ENCODE assay signal across 20 mouse cellular contexts in the genomic region with DNA sequence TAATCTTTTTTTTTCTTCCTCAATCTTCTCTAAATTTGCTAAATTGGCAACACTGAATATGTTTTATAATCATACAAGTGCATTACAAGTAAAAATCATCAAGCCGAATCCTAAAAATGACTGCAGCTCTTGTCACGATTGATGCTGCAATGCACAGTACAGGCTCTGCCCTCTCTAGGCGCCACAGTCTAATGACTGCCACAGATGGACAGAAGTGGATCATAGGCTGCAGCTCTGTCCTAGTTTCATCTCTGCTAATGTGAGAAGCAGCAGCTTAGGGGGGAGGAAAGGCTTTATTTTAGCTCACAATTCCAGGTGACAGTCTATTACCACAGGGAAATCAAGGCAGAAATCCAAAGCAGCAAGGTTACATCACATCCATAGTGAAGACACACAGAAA.
DNase-seq lines count a peak whose midpoint lies in the region; ATAC-seq and TF ChIP-seq lines count a peak whose summit lies in the region.
"Had no signal": no experiment of that assay in that cellular context is flagged by ENCODE, and none has a peak within 500 bp of the region (broad histone marks: within the 10 kb centered on the region; RNA-seq: fewer than 3 reads in every experiment).

No protein-coding gene starts in this region.

- no peak overlapping the region for H3K4me3 ChIP-seq in limb, embryonic 14.5 days (replicated peaks; ENCODE audit: low read length)
- H3K4me3 ChIP-seq in limb, embryonic 10.5 days: no peak overlapping the region
- no peak overlapping the region for H3K4me3 ChIP-seq in cortical plate, adult 2 months (ENCODE audit: insufficient read depth, low read length)
- no peak overlapping the region for H3K4me3 ChIP-seq in hindbrain, embryonic 13.5 days
- H3K4me3 ChIP-seq: erythroblast, embryonic 14.5 days; heart, embryonic 13.5 days; hindbrain, embryonic 15.5 days; intestine, embryonic 15.5 days; limb, embryonic 15.5 days; midbrain, embryonic 12.5 days; neural tube, embryonic 13.5 days had no signal

- H3K9ac ChIP-seq in limb, embryonic 14.5 days (ENCODE audit: low read depth, low read length, severe bottlenecking): no peak overlapping the region
- H3K9ac ChIP-seq in hindbrain, embryonic 13.5 days: no peak overlapping the region
- H3K9ac ChIP-seq: heart, embryonic 13.5 days; hindbrain, embryonic 15.5 days; intestine, embryonic 15.5 days; limb, embryonic 15.5 days; midbrain, embryonic 12.5 days; neural tube, embryonic 13.5 days had no signal

- H3K27ac ChIP-seq in limb, embryonic 14.5 days (replicated peaks; ENCODE audit: low read depth, low read length): no peak overlapping the region
- no peak overlapping the region for H3K27ac ChIP-seq in limb, embryonic 10.5 days
- H3K27ac ChIP-seq in cortical plate, adult 2 months (ENCODE audit: insufficient read depth, low read length): no peak overlapping the region
- H3K27ac ChIP-seq in hindbrain, embryonic 13.5 days: no peak overlapping the region
- H3K27ac ChIP-seq: heart, embryonic 13.5 days; hindbrain, embryonic 15.5 days; intestine, embryonic 15.5 days; limb, embryonic 15.5 days; midbrain, embryonic 12.5 days; neural tube, embryonic 13.5 days had no signal

- no peak overlapping the region for H3K4me2 ChIP-seq in limb, embryonic 14.5 days (replicated peaks; ENCODE audit: low read depth, low read length, severe bottlenecking)
- no peak overlapping the region for H3K4me2 ChIP-seq in hindbrain, embryonic 13.5 days
- H3K4me2 ChIP-seq: heart, embryonic 13.5 days; hindbrain, embryonic 15.5 days; intestine, embryonic 15.5 days; limb, embryonic 15.5 days; midbrain, embryonic 12.5 days; neural tube, embryonic 13.5 days had no signal

- H3K9me3 ChIP-seq in limb, embryonic 14.5 days (ENCODE audit: control insufficient read depth, low read length): no peaks in the 10 kb centered on the region
- no peaks in the 10 kb centered on the region for H3K9me3 ChIP-seq in limb, embryonic 10.5 days (replicated peaks)
- H3K9me3 ChIP-seq in hindbrain, embryonic 13.5 days: no peaks in the 10 kb centered on the region
- H3K9me3 ChIP-seq: heart, embryonic 13.5 days; hindbrain, embryonic 15.5 days; intestine, embryonic 15.5 days; limb, embryonic 15.5 days; midbrain, embryonic 12.5 days; neural tube, embryonic 13.5 days had no signal

- no peaks in the 10 kb centered on the region for H3K27me3 ChIP-seq in limb, embryonic 14.5 days (ENCODE audit: control insufficient read depth, insufficient read depth, low read length)
- H3K27me3 ChIP-seq in limb, embryonic 10.5 days (ENCODE audit: low read depth, poor library complexity, severe bottlenecking): no peaks in the 10 kb centered on the region
- H3K27me3 ChIP-seq in hindbrain, embryonic 13.5 days: no peaks in the 10 kb centered on the region
- H3K27me3 ChIP-seq: heart, embryonic 13.5 days; hindbrain, embryonic 15.5 days; intestine, embryonic 15.5 days; limb, embryonic 15.5 days; midbrain, embryonic 12.5 days; neural tube, embryonic 13.5 days had no signal

- no peak for DNase-seq in frontal cortex, postnatal 10 days (ENCODE audit: low spot score in 2 of 2)
- peak; percentile 9 for DNase-seq in limb, embryonic 14.5 days (ENCODE audit: low spot score)
- no peak for DNase-seq in limb, embryonic 10.5 days (ENCODE audit: low spot score)
- DNase-seq in left cerebral cortex, postnatal 25 days (ENCODE audit: low spot score in 2 of 2): peak; percentile 14 to 31
- DNase-seq: gastrocnemius, postnatal 10 days; heart, adult 18-20 months; kidney, postnatal 36 days; thymus, postnatal 36 days had no signal

- H3K36me3 ChIP-seq in limb, embryonic 14.5 days (ENCODE audit: control insufficient read depth, insufficient read depth, low read length): no peaks in the 10 kb centered on the region
- no peaks in the 10 kb centered on the region for H3K36me3 ChIP-seq in limb, embryonic 10.5 days
- H3K36me3 ChIP-seq in hindbrain, embryonic 13.5 days: no peaks in the 10 kb centered on the region
- H3K36me3 ChIP-seq: heart, embryonic 13.5 days; hindbrain, embryonic 15.5 days; intestine, embryonic 15.5 days; limb, embryonic 15.5 days; midbrain, embryonic 12.5 days; neural tube, embryonic 13.5 days had no signal

- peak; percentile 92 for ATAC-seq in frontal cortex, adult (ENCODE audit: low TSS enrichment)
- no peak for ATAC-seq in limb, embryonic 14.5 days (ENCODE audit: low FRiP score, low read depth)
- ATAC-seq in hindbrain, embryonic 13.5 days (ENCODE audit: low FRiP score): no peak
- ATAC-seq: forebrain, embryonic 14.5 days; intestine, embryonic 15.5 days; lung, postnatal 0 days had no signal

- no peak for TF ChIP-seq POLR2A in limb, embryonic 14.5 days (IDR thresholded peaks at IDR 0.05; ENCODE audit: borderline replicate concordance, extremely low read depth, insufficient read depth, insufficient read length)
- TF ChIP-seq POLR2A in cortical plate, adult 2 months (IDR thresholded peaks at IDR 0.05; ENCODE audit: extremely low read depth, insufficient read depth, low read length): no peak

- TF ChIP-seq CTCF in cortical plate, adult 2 months (IDR thresholded peaks at IDR 0.05; ENCODE audit: extremely low read depth, insufficient read depth, low read length): peak; percentile 11; the same call in 1 of the 2 replicates

- intact Hi-C loops in left cerebral cortex, postnatal 25 days (cut with DNase I): no loop called here

- H3K4me1 ChIP-seq in limb, embryonic 14.5 days (ENCODE audit: control insufficient read depth, insufficient read depth, low read length): no peaks in the 10 kb centered on the region
- H3K4me1 ChIP-seq in limb, embryonic 10.5 days: no peaks in the 10 kb centered on the region
- H3K4me1 ChIP-seq in cortical plate, adult 2 months (ENCODE audit: control insufficient read depth, insufficient read depth, low read length): no peaks in the 10 kb centered on the region; the same call in 1 of the 2 replicates
- no peaks in the 10 kb centered on the region for H3K4me1 ChIP-seq in hindbrain, embryonic 13.5 days (replicated peaks)
- H3K4me1 ChIP-seq: heart, embryonic 13.5 days; hindbrain, embryonic 15.5 days; intestine, embryonic 15.5 days; limb, embryonic 15.5 days; midbrain, embryonic 12.5 days; neural tube, embryonic 13.5 days had no signal

- 84% methylated on average over 3 of the region's 3 CpGs for WGBS in limb, embryonic 14.5 days
- 95% methylated on average over 3 of the region's 3 CpGs for WGBS in limb, embryonic 10.5 days
- 86% methylated on average over 3 of the region's 3 CpGs for WGBS in hindbrain, embryonic 13.5 days

Comparison
In these comparisons a context has a peak if more than half of its experiments do, and no peak if none do; other contexts are left out.
1. DNase-seq: peak in limb, embryonic 14.5 days (single experiment) and left cerebral cortex, postnatal 25 days (2 of 2); none in frontal cortex, postnatal 10 days (0 of 2) and limb, embryonic 10.5 days (single experiment).